Mouse (Mus musculus): ENCODE results near the gene Dyrk3.
"Not testable (repeated sequence)": the region's sequence is repeated elsewhere in the genome, so short reads cannot be mapped to it uniquely, and the experiment has no call there.

The Dyrk3 gene

GRCm38 (mm10) chr1:131138191-131139016, at the start of gene Dyrk3:
TSS of gene Dyrk3 (minus strand) at chr1:131138340.
- peak; percentile 91 for DNase-seq

GRCm38 (mm10) chr1:131187856-131188255, 49.7 kb upstream of the Dyrk3 start:
- DNase-seq: no peak

- DNase-seq: no peak
Measured at GRCm38 (mm10) chr1:131186995-131187394, 48.9 kb upstream of the Dyrk3 start.

GRCm38 (mm10) chr1:131185821-131186506, 47.8 kb upstream of the Dyrk3 start:
- DNase-seq: no peak

- no peak for DNase-seq
Measured at GRCm38 (mm10) chr1:131184956-131185660, 47.0 kb upstream of the Dyrk3 start.

GRCm38 (mm10) chr1:131184253-131184955, 46.3 kb upstream of the Dyrk3 start:
- peak; percentile 40 for DNase-seq

- DNase-seq: no peak
Measured at GRCm38 (mm10) chr1:131183201-131183600, 45.1 kb upstream of the Dyrk3 start.

- peak; percentile 88 for DNase-seq
Measured at GRCm38 (mm10) chr1:131181642-131182527, 43.7 kb upstream of the Dyrk3 start.

GRCm38 (mm10) chr1:131180386-131180785, 42.2 kb upstream of the Dyrk3 start:
- no peak for DNase-seq

GRCm38 (mm10) chr1:131178083-131178482, 39.9 kb upstream of the Dyrk3 start:
- no peak for DNase-seq

GRCm38 (mm10) chr1:131177249-131177648, 39.1 kb upstream of the Dyrk3 start:
- no peak for DNase-seq

GRCm38 (mm10) chr1:131175819-131176218, 37.7 kb upstream of the Dyrk3 start:
- DNase-seq: no peak

- no peak for DNase-seq
Measured at GRCm38 (mm10) chr1:131175189-131175588, 37.0 kb upstream of the Dyrk3 start.

- no peak for DNase-seq
Measured at GRCm38 (mm10) chr1:131174299-131174861, 36.2 kb upstream of the Dyrk3 start.

- no peak for DNase-seq
Measured at GRCm38 (mm10) chr1:131173809-131174208, 35.7 kb upstream of the Dyrk3 start.

GRCm38 (mm10) chr1:131173001-131173400, 34.9 kb upstream of the Dyrk3 start:
- peak; percentile 36 for DNase-seq

GRCm38 (mm10) chr1:131167612-131168011, 29.5 kb upstream of the Dyrk3 start:
- DNase-seq: no peak

GRCm38 (mm10) chr1:131164427-131164826, 26.3 kb upstream of the Dyrk3 start:
- no peak for DNase-seq

GRCm38 (mm10) chr1:131161091-131161490, 23.0 kb upstream of the Dyrk3 start:
- no peak for DNase-seq

- not testable (repeated sequence) for DNase-seq
Measured at GRCm38 (mm10) chr1:131159573-131160327, 21.6 kb upstream of the Dyrk3 start.

GRCm38 (mm10) chr1:131155456-131155855, 17.3 kb upstream of the Dyrk3 start:
- peak; percentile 58 for DNase-seq
